Mouse (Mus musculus): Measurements from ENCODE around the gene Arl10. TPM values are rescaled to one million over a fixed set of nuclear protein-coding genes. Genes with fewer than 3 reads are reported as not detected.

Gene Arl10
- polyA plus RNA-seq (2016; fragmentation: Nextera tagmentation; extraction: Ambion mirVana): 19.9 and 23.3 TPM in 2 replicates

GRCm38 (mm10) chr13:54574854-54575481 lies at the start of gene Arl10:
Arl10 (plus strand) TSS chr13:54575015.
- WGBS: under 1% methylated on average over 55 of the region's 55 CpGs

GRCm38 (mm10) chr13:54527140-54527539 lies 47.7 kb upstream of the Arl10 start:
- Histone ChIP-seq H3K4me1 (replicated peaks) (no peaks in the 10 kb centered on the region), H3K9me3 (replicated peaks) (no peaks in the 10 kb centered on the region), H3K4me2 (no peak overlapping the region), H3K36me3 (peaks cover 54% of the 10 kb centered on the region), H3K27ac (ENCODE audit: poor library complexity, severe bottlenecking) (no peak overlapping the region), H3K4me3 (no peak overlapping the region), H3K9ac (no peak overlapping the region), H3K27me3 (replicated peaks) (no peaks in the 10 kb centered on the region)
- no peak for ATAC-seq (ENCODE audit: insufficient number of reproducible peaks, low FRiP score)
- 86% methylated on average over 6 of the region's 6 CpGs for WGBS

More at GRCm38 (mm10) chr13:54574854-54575481, at the start of gene Arl10:
- peak within 1 kb of the TSS; percentile 89 for H3K9ac ChIP-seq
- peak; percentile 89 for ATAC-seq (ENCODE audit: insufficient number of reproducible peaks, low FRiP score)
- no peaks in the 10 kb centered on the region for H3K9me3 ChIP-seq (replicated peaks)
- peaks cover 28% of the 10 kb centered on the region for H3K4me1 ChIP-seq (replicated peaks)
- H3K4me2 ChIP-seq: peak within 1 kb of the TSS; percentile 91
- H3K36me3 ChIP-seq: peaks cover 38% of the 10 kb centered on the region
- H3K27ac ChIP-seq (ENCODE audit: poor library complexity, severe bottlenecking): peak within 1 kb of the TSS; percentile 58
- H3K27me3 ChIP-seq (replicated peaks): no peaks in the 10 kb centered on the region
- H3K4me3 ChIP-seq: peak within 1 kb of the TSS; percentile 72

DNA sequence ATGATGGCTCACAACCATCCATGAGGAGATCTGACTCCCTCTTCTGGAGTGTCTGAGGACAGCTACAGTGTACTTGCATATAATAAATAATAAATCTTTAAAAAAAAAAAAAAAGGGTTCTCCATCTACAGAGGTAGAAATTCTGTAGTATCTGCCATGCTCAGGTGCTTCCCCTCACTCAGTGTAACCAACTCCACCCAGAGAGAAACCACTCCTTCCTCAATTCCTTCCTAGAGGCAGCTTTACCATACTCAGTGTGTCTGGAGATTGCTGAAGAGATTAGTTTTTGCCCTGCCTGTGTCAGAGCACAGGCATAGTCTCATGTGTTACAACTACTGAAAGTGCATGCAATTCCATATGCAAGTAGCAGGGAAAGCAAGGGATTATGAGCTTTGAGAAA lies 42.7 kb upstream of the Arl10 start:
- no peak overlapping the region for H3K9ac ChIP-seq
- H3K4me3 ChIP-seq: no peak overlapping the region
- H3K27ac ChIP-seq (ENCODE audit: poor library complexity, severe bottlenecking): no peak overlapping the region
- no peaks in the 10 kb centered on the region for H3K27me3 ChIP-seq (replicated peaks)
- no peaks in the 10 kb centered on the region for H3K9me3 ChIP-seq (replicated peaks)
- no peaks in the 10 kb centered on the region for H3K4me1 ChIP-seq (replicated peaks)
- no peak for ATAC-seq (ENCODE audit: insufficient number of reproducible peaks, low FRiP score)
- H3K4me2 ChIP-seq: no peak overlapping the region
- H3K36me3 ChIP-seq: peaks cover 43% of the 10 kb centered on the region

- H3K27me3 ChIP-seq (replicated peaks): no peaks in the 10 kb centered on the region
- no peak overlapping the region for H3K9ac ChIP-seq
- no peak for ATAC-seq (ENCODE audit: insufficient number of reproducible peaks, low FRiP score)
- H3K4me2 ChIP-seq: no peak overlapping the region
- 83% methylated on average over 7 of the region's 7 CpGs for WGBS
- no peaks in the 10 kb centered on the region for H3K9me3 ChIP-seq (replicated peaks)
- no peaks in the 10 kb centered on the region for H3K4me1 ChIP-seq (replicated peaks)
- no peak overlapping the region for H3K27ac ChIP-seq (ENCODE audit: poor library complexity, severe bottlenecking)
- peaks cover 61% of the 10 kb centered on the region for H3K36me3 ChIP-seq
- H3K4me3 ChIP-seq: no peak overlapping the region
Measured at GRCm38 (mm10) chr13:54548036-54548435, 26.8 kb upstream of the Arl10 start.

DNA sequence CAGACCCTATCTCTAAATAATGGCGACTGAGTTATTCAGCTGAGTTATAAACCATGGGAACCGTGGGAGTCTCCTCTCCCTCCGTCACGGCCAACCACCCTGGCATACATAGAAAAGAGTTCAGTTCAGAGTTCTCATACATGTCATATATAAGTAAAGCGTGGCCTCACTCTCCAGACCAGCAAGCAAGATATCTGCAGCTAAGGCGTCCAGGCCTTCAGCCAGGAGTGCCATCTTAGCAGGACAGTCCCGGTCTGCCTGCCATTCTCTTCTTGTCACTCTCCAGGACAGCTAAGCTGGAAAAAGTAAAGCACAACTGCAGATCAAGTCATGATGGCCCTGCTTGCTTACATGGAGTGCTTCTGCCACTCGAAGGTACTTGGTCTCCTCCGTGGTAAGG lies 18.6 kb upstream of the Arl10 start:
- H3K9ac ChIP-seq: no peak overlapping the region
- H3K9me3 ChIP-seq (replicated peaks): no peaks in the 10 kb centered on the region
- H3K27ac ChIP-seq (ENCODE audit: poor library complexity, severe bottlenecking): no peak overlapping the region
- no peaks in the 10 kb centered on the region for H3K4me1 ChIP-seq (replicated peaks)
- 91% methylated on average over 9 of the region's 9 CpGs for WGBS
- ATAC-seq (ENCODE audit: insufficient number of reproducible peaks, low FRiP score): no peak
- no peak overlapping the region for H3K4me2 ChIP-seq
- H3K27me3 ChIP-seq (replicated peaks): no peaks in the 10 kb centered on the region
- no peak overlapping the region for H3K4me3 ChIP-seq
- H3K36me3 ChIP-seq: peaks cover 93% of the 10 kb centered on the region

DNA sequence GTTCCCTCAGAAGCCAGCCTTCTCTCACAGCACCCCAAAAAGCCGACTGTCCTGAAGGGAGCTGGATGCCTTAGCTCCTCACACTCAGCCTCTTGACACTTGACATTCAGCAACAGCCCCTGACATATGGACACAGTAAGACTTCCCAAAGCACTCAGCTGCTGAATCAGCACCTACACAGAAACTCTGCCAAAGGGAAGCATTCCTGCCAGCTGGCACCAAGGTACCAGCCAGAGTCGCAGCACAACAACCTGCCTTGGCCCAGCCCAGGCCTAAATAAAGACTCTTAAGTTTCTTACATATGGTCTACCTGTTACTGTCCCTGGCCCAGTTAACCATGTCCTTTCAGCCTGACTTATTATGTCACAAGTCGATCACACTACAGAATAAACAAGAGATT lies 18.0 kb upstream of the Arl10 start:
- ATAC-seq (ENCODE audit: insufficient number of reproducible peaks, low FRiP score): no peak
- peaks cover 93% of the 10 kb centered on the region for H3K36me3 ChIP-seq
- no peak overlapping the region for H3K4me3 ChIP-seq
- no peaks in the 10 kb centered on the region for H3K9me3 ChIP-seq (replicated peaks)
- WGBS: 91% methylated on average over 3 of the region's 3 CpGs
- no peak overlapping the region for H3K4me2 ChIP-seq
- H3K27ac ChIP-seq (ENCODE audit: poor library complexity, severe bottlenecking): no peak overlapping the region
- H3K4me1 ChIP-seq (replicated peaks): no peaks in the 10 kb centered on the region
- no peaks in the 10 kb centered on the region for H3K27me3 ChIP-seq (replicated peaks)
- no peak overlapping the region for H3K9ac ChIP-seq

DNA sequence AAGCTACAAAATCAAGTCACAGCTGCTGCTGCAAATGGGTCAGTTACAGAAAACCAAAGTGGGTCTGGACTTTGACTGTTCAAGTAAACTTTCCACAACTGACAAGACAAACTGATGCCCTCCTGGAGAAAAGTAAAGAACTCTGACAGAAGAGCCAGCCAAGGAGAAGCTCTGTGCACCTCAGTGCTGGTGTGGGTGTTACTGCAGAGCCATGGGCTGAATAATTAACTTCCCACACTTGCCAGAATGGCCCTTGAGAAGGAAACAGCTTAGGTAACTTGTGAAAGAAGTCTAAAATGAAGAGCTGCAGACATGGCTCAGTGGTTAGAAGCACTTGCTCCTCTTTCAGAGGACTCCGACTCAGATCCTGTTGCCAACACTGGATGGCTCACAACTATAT lies 17.2 kb upstream of the Arl10 start:
- no peak overlapping the region for H3K27ac ChIP-seq (ENCODE audit: poor library complexity, severe bottlenecking)
- H3K9me3 ChIP-seq (replicated peaks): no peaks in the 10 kb centered on the region
- peaks cover 87% of the 10 kb centered on the region for H3K36me3 ChIP-seq
- no peaks in the 10 kb centered on the region for H3K27me3 ChIP-seq (replicated peaks)
- 86% methylated on average over 1 of the region's 1 CpGs for WGBS
- H3K4me3 ChIP-seq: no peak overlapping the region
- no peaks in the 10 kb centered on the region for H3K4me1 ChIP-seq (replicated peaks)
- no peak for ATAC-seq (ENCODE audit: insufficient number of reproducible peaks, low FRiP score)
- H3K4me2 ChIP-seq: no peak overlapping the region
- no peak overlapping the region for H3K9ac ChIP-seq

DNA sequence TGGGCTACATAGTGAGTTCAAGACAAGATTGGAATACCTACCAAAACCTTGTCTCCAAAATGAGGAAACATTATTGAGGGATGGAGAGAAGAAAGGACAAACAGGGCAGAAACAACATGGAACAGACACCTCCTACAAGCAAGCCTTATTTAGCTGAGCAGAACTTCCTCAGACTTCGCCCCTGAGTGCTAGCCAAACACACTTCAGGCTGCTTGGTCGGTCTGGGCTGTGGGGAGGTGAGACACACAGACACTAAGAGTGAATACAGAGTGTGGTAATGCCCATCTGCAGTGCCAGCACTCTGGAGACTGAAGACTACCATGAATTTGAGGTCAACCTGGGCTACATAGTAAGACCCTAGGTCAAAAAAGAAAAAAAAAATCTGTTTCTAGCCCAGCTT lies 15.2 kb upstream of the Arl10 start:
- H3K36me3 ChIP-seq: peaks cover 73% of the 10 kb centered on the region
- H3K4me2 ChIP-seq: no peak overlapping the region
- H3K4me3 ChIP-seq: no peak overlapping the region
- no peak overlapping the region for H3K9ac ChIP-seq
- 94% methylated on average over 2 of the region's 2 CpGs for WGBS
- peaks cover 9% of the 10 kb centered on the region for H3K4me1 ChIP-seq (replicated peaks)
- H3K27me3 ChIP-seq (replicated peaks): no peaks in the 10 kb centered on the region
- ATAC-seq (ENCODE audit: insufficient number of reproducible peaks, low FRiP score): no peak
- no peaks in the 10 kb centered on the region for H3K9me3 ChIP-seq (replicated peaks)
- no peak overlapping the region for H3K27ac ChIP-seq (ENCODE audit: poor library complexity, severe bottlenecking)

- no peak overlapping the region for H3K9ac ChIP-seq
- 92% methylated on average over 7 of the region's 7 CpGs for WGBS
- peaks cover 10% of the 10 kb centered on the region for H3K4me1 ChIP-seq (replicated peaks)
- H3K4me2 ChIP-seq: no peak overlapping the region
- no peak for ATAC-seq (ENCODE audit: insufficient number of reproducible peaks, low FRiP score)
- no peaks in the 10 kb centered on the region for H3K27me3 ChIP-seq (replicated peaks)
- no peak overlapping the region for H3K27ac ChIP-seq (ENCODE audit: poor library complexity, severe bottlenecking)
- H3K36me3 ChIP-seq: peaks cover 66% of the 10 kb centered on the region
- no peak overlapping the region for H3K4me3 ChIP-seq
- H3K9me3 ChIP-seq (replicated peaks): no peaks in the 10 kb centered on the region
Measured at GRCm38 (mm10) chr13:54560608-54561007, 14.2 kb upstream of the Arl10 start.

GRCm38 (mm10) chr13:54562562-54562961 lies 12.3 kb upstream of the Arl10 start:
- H3K9ac ChIP-seq: no peak overlapping the region
- peaks cover 13% of the 10 kb centered on the region for H3K4me1 ChIP-seq (replicated peaks)
- H3K4me2 ChIP-seq: no peak overlapping the region
- H3K27ac ChIP-seq (ENCODE audit: poor library complexity, severe bottlenecking): no peak overlapping the region
- no peak overlapping the region for H3K4me3 ChIP-seq
- no peak for ATAC-seq (ENCODE audit: insufficient number of reproducible peaks, low FRiP score)
- WGBS: 80% methylated on average over 7 of the region's 7 CpGs
- H3K36me3 ChIP-seq: peaks cover 47% of the 10 kb centered on the region
- no peaks in the 10 kb centered on the region for H3K27me3 ChIP-seq (replicated peaks)
- H3K9me3 ChIP-seq (replicated peaks): no peaks in the 10 kb centered on the region

- Histone ChIP-seq H3K4me3 (peak overlapping the region; percentile 100), H3K27me3 (replicated peaks) (no peaks in the 10 kb centered on the region), H3K4me2 (peak overlapping the region; percentile 86), H3K36me3 (peaks cover 28% of the 10 kb centered on the region), H3K9me3 (replicated peaks) (no peaks in the 10 kb centered on the region), H3K4me1 (replicated peaks) (peaks cover 13% of the 10 kb centered on the region), H3K27ac (ENCODE audit: poor library complexity, severe bottlenecking) (peak overlapping the region; percentile 44; the same call in 1 of the 2 replicates), H3K9ac (peak overlapping the region; percentile 99)
- WGBS: 14% methylated on average over 44 of the region's 45 CpGs
- ATAC-seq (ENCODE audit: insufficient number of reproducible peaks, low FRiP score): no peak; the same call in 1 of the 2 replicates
Measured at GRCm38 (mm10) chr13:54564232-54565200, 10.3 kb upstream of the Arl10 start.

Data from heart, embryonic 12.5 days (tissue).